Mouse (Mus musculus) megakaryocyte, adult 5-6 weeks (primary cell): ENCODE data around the gene Tubb2a. TPM values are rescaled to one million over a fixed set of nuclear protein-coding genes. Genes with fewer than 3 reads are reported as not detected.

Experiments used
- ATAC-seq: 2 replicates; pipeline ENCODE4 v1.8.0; 2016; ENCODE audit warnings: mild to moderate bottlenecking, inconsistent platforms; ENCODE audit not compliant: poor library complexity, severe bottlenecking
- total RNA-seq, 2 experiments: library from RNA; stranded (forward) in 1 of 2; stranded (reverse) in 1 of 2; fragments of 153-499, 151-499 nt in 1 of 2; fragments of 221-1000, 200-1000 nt in 1 of 2; gene quantifications; 2 replicates each; pipeline versions ENCODE4 v1.2.3 to v1.2.4; 2015 to 2017

Gene Tubb2a
- total RNA-seq, 2 experiments from 2014 or later = 11.6 to 34.0 TPM

GRCm38 (mm10) chr13:34054983-34055382, 22.8 kb downstream of the Tubb2a start:
- no peak for ATAC-seq

- ATAC-seq = no peak
Observed at GRCm38 (mm10) chr13:34054391-34054790, 23.4 kb downstream of the Tubb2a start.

DNA sequence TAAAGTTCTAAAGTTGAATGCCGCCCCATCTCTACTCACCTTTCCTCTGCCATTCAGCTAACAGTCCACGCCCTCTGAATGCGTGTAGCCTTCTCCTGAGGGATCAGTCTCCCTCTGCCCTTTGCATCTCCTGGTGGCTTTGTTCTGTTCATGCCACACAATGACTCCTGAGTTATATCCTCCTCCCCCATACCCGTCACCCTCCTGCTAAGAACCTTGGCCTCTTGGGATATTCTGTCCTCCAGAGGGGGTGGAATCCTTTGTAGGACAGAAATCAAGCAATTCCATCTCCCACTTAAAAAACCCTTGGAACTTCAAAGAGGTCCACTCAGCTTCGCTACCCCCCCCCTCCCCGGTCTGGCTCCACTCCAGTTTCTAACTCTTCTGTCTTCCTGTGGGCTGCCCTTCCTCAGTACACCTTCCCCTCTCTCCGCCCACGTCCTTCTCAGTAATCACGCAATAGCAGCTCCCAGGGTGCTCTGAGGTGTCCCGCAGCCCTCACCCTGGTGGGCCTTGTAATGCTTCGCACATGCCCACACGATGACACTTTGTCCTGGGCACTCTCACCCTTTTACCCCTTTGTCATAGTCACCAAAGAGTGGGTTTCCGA, 24.0 kb downstream of the Tubb2a start:
- no peak for ATAC-seq

- ATAC-seq = peak; percentile 85
Observed at GRCm38 (mm10) chr13:34051692-34052091, 26.1 kb downstream of the Tubb2a start.

DNA sequence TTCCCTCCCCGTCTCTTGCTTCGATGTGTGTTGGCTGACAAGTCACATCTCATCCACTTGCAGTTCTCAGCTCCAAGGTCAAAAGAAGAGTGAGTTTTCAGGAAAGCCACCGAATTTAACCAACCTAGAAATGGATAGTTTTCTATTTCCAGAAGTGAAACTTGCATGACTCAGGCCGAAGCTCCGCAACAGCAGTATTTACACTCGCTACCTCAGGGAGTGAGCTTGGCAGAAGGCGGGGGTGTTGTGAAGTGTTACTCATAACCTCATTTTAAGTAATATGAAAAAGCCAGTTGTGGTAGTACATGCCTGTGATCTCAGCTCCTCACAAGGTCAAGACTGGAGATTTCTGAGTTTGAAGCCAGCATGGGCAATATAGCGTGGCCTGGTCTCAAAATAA, 27.3 kb downstream of the Tubb2a start:
- ATAC-seq = peak; percentile 62

DNA sequence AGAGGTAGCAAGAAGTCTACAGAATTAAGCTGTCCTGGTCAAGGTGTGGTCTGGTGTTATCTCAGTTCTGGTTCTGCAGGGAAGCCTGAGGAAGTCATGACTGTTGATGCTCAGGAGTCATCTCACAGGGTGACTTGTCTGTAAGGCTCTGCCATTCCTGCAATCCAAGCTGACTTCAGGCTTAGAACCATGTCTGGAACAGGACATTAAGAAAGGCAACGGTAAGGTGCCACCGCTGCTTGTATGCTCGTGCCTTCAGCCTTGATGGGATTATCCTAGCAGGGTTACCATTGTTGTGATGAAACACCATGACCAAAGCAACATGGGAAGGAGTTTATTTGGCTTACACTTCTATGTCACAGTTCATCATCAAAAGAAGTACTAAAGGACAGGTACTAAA, 30.3 kb downstream of the Tubb2a start:
- ATAC-seq = no peak

DNA sequence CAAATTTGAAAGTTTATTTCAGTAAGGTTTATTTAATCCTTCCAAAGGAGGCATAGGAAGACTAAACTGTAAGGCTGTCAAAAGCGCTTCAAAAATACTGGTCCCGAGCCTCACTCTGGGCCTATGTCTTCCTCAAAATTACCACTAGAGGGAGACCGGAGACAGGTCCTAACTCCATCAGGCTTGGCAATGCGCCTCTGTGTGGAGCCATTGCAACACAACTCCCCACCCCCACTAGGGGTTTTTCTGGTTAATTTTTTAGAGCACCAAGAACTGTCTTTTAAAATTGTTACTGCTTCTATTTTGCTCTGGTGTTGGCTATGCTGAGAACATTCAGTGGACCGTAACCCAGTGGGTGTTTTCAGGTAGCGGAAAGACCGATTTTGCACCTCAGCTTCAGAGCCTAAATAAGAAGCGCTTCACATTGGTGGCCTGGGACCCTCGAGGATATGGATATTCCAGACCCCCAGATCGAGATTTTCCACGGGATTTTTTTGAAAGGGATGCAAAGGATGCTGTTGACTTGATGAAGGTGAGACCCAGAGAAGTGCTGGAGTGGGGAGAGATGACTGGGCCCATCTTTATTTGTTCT, 31.3 kb downstream of the Tubb2a start:
- ATAC-seq = peak; percentile 78

GRCm38 (mm10) chr13:34045511-34046249, 32.1 kb downstream of the Tubb2a start:
- ATAC-seq = no peak

- peak; percentile 41 for ATAC-seq
Observed at GRCm38 (mm10) chr13:34043716-34044393, 34.0 kb downstream of the Tubb2a start.

- no peak for ATAC-seq
Observed at GRCm38 (mm10) chr13:34040091-34040490, 37.7 kb downstream of the Tubb2a start.

DNA sequence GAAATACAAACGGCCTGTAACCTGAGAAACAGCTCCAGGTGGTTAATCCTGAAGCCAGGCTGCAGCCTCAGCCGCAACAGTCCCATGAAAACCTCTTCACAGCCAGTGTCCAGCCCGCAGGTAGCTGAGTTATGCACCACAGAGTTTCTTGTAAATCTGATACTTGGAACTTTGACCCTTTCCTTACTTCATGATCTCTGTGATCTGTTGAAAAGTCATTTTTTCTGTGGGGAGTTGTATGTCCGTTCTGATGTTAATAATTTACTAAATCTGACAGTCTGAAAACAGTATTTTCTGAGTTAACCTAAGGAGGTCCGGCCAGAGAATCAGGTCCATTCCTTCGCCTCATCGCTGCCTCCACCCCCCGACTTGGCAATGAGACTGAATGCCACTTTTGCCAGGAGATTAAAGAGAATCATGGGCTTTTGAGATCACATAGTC, 38.9 kb downstream of the Tubb2a start:
- ATAC-seq = no peak

- 0 out of 2 replicates have a peak, but pooled peaks have one; percentile 1 for ATAC-seq
Observed at GRCm38 (mm10) chr13:34038056-34038432, 39.8 kb downstream of the Tubb2a start.

DNA sequence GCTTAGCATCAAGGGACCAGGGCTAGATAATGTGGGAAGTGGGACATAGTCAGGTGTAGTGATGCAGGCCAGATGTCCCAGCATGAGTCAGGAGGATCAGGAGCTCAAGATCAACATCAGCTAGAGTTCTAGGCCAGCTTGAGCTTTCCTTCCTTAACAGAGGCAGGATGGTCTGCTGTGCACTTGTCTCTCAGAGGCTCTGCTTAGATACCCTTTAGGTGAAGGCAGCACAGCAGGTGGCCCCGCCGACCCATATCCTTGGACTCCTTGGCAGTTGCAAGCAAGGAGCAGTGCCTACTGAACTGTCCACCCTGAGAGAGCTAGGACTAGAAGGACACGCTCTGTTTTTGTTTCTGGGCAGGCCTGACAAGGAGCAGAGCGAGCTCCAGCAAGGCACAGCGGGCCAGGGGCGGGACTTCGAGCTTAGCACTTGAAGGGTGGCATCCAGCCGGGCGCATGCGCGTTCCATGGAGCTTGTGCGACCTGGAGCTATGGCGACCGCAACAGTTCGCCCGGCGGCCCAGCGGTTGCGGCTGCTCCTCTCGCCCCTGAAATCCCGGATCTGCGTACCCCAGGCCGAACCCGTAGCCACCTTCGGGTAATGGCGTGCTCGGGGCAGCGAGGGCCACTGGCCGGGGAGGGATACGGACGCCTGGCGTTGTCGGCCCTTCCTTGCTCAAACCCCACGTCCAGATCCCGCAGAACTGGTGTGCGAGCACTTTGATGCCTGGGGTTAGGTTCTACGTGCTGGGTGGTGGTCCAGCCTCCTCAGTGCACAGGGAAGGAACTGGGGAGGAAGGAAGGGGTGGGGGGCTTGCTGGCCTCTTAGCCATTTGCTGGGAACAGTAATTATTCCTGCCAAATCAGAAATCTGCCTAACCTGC, 40.4 kb downstream of the Tubb2a start, which contains the start of gene Bphl:
TSS of gene Bphl (plus strand) at position 426 of the 884 bp plus-strand sequence.
- ATAC-seq = peak; percentile 95

DNA sequence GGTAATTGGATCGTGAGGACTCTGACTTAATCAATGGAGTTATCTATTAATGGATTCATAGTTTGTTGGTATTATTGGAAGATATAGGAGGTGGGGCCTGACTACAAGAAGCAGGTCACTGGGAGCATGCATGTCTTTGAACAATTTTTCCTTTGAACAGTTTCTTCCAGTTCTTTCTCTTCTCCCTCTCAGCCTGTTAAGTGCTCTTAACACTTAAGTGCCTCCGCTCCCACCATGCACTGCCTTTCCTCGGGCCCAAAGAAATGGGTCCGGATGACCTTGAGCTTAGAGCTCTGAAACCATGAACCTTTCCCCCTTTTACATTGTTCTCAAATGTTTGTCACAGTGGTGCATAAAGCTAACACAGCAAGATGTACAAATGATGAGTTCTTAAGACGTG, 41.1 kb downstream of the Tubb2a start:
- ATAC-seq = no peak

DNA sequence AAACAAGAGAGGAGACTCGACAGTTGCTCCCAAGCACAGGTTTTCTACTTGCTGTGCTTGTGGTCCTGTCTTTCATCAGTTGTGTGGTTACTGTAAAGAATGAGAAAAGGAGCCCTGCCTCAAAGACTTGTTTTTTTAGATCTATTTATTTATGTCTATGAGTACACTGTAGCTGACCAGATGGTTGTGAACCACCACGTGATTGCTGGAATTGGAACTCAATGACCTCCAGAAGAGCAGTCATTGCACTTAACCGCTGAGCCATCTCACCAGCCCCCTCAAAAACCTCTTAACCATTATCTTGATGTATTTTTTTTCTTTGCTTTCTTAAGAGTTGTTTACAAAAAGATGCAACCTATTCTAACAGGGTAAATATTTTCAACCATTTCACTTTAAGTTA, 42.4 kb downstream of the Tubb2a start:
- ATAC-seq = no peak

GRCm38 (mm10) chr13:34032041-34032440, 45.8 kb downstream of the Tubb2a start:
- peak; percentile 14; the same call in 1 of the 2 replicates for ATAC-seq
